Mouse (Mus musculus): ENCODE results near the gene Mapk9. TPM values are rescaled to one million over a fixed set of nuclear protein-coding genes. Genes with fewer than 3 reads are reported as not detected.
A peak's percentile ranks its signal among the peaks of the same experiment; 100 is the strongest.
"Not testable (repeated sequence)": the region's sequence is repeated elsewhere in the genome, so short reads cannot be mapped to it uniquely, and the experiment has no call there.

Mapk9 gene
- 41.8 and 43.2 TPM in 2 replicates for polyA plus RNA-seq (2016; fragmentation: Nextera tagmentation; extraction: Ambion mirVana)

GRCm38 (mm10) chr11:49846401-49847070, at the start of gene Mapk9:
Gene Mapk9, plus strand, starts transcription at chr11:49846751.
- peak; percentile 99 for ATAC-seq (ENCODE audit: low FRiP score)
- Histone ChIP-seq H3K9ac (peak within 1 kb of the TSS; percentile 92), H3K4me2 (peak within 1 kb of the TSS; percentile 91), H3K9me3 (no peaks in the 10 kb centered on the region), H3K4me1 (peaks cover 22% of the 10 kb centered on the region), H3K27ac (peak within 1 kb of the TSS; percentile 79), H3K36me3 (replicated peaks) (no peaks in the 10 kb centered on the region), H3K4me3 (replicated peaks) (peak within 1 kb of the TSS; percentile 91), H3K27me3 (no peaks in the 10 kb centered on the region)
- WGBS, result 0% methylated on average over 53 of the region's 68 CpGs

GRCm38 (mm10) chr11:49798931-49799330, 47.6 kb upstream of the Mapk9 start:
- WGBS, result 86% methylated on average over 6 of the region's 6 CpGs
- Histone ChIP-seq H3K27me3 (peaks cover 10% of the 10 kb centered on the region; the same call in 1 of the 2 replicates), H3K27ac (no peak overlapping the region), H3K4me2 (no peak overlapping the region), H3K4me1 (peaks cover 10% of the 10 kb centered on the region), H3K36me3 (replicated peaks) (no peaks in the 10 kb centered on the region), H3K9ac (no peak overlapping the region), H3K4me3 (replicated peaks) (no peak overlapping the region), H3K9me3 (no peaks in the 10 kb centered on the region)
- ATAC-seq (ENCODE audit: low FRiP score), result no peak

GRCm38 (mm10) chr11:49801516-49801915, 45.0 kb upstream of the Mapk9 start:
- H3K9me3 ChIP-seq, result no peaks in the 10 kb centered on the region
- H3K36me3 ChIP-seq (replicated peaks), result no peaks in the 10 kb centered on the region
- ATAC-seq (ENCODE audit: low FRiP score), result no peak
- no peak overlapping the region for H3K4me3 ChIP-seq (replicated peaks)
- H3K4me2 ChIP-seq, result no peak overlapping the region
- no peak overlapping the region for H3K27ac ChIP-seq
- 84% methylated on average over 4 of the region's 4 CpGs for WGBS
- H3K4me1 ChIP-seq, result no peaks in the 10 kb centered on the region
- H3K9ac ChIP-seq, result no peak overlapping the region
- H3K27me3 ChIP-seq, result no peaks in the 10 kb centered on the region

- Histone ChIP-seq H3K36me3 (replicated peaks) (no peaks in the 10 kb centered on the region), H3K4me1 (no peaks in the 10 kb centered on the region), H3K27ac (no peak overlapping the region), H3K27me3 (no peaks in the 10 kb centered on the region), H3K4me3 (replicated peaks) (no peak overlapping the region), H3K4me2 (no peak overlapping the region), H3K9me3 (no peaks in the 10 kb centered on the region), H3K9ac (no peak overlapping the region)
- ATAC-seq (ENCODE audit: low FRiP score), result no peak
- WGBS, result 94% methylated on average over 4 of the region's 4 CpGs
Measured at GRCm38 (mm10) chr11:49803801-49804200, 42.8 kb upstream of the Mapk9 start.

- Histone ChIP-seq H3K27ac (no peak overlapping the region), H3K9ac (no peak overlapping the region), H3K9me3 (no peaks in the 10 kb centered on the region)
Measured at GRCm38 (mm10) chr11:49806218-49806617, 40.3 kb upstream of the Mapk9 start.

GRCm38 (mm10) chr11:49808946-49809345, 37.6 kb upstream of the Mapk9 start:
- H3K9ac ChIP-seq, result no peak overlapping the region
- 92% methylated on average over 9 of the region's 9 CpGs for WGBS
- no peak overlapping the region for H3K27ac ChIP-seq
- no peaks in the 10 kb centered on the region for H3K9me3 ChIP-seq
- no peak for ATAC-seq (ENCODE audit: low FRiP score)
- no peaks in the 10 kb centered on the region; the same call in 1 of the 2 replicates for H3K36me3 ChIP-seq (replicated peaks)
- no peaks in the 10 kb centered on the region for H3K4me1 ChIP-seq
- H3K4me2 ChIP-seq, result no peak overlapping the region
- no peak overlapping the region for H3K4me3 ChIP-seq (replicated peaks)
- H3K27me3 ChIP-seq, result no peaks in the 10 kb centered on the region

More at GRCm38 (mm10) chr11:49806218-49806617, 40.3 kb upstream of the Mapk9 start:
- Histone ChIP-seq H3K4me2 (no peak overlapping the region), H3K4me1 (no peaks in the 10 kb centered on the region), H3K36me3 (replicated peaks) (no peaks in the 10 kb centered on the region; the same call in 1 of the 2 replicates), H3K4me3 (replicated peaks) (no peak overlapping the region), H3K27me3 (no peaks in the 10 kb centered on the region)
- no peak for ATAC-seq (ENCODE audit: low FRiP score)
- 15% methylated on average over 3 of the region's 3 CpGs for WGBS

GRCm38 (mm10) chr11:49810696-49811095, 35.9 kb upstream of the Mapk9 start:
- not testable (repeated sequence) for H3K4me3 ChIP-seq (replicated peaks); H3K36me3 ChIP-seq (replicated peaks); H3K4me1 ChIP-seq; H3K27me3 ChIP-seq; H3K9ac ChIP-seq; H3K4me2 ChIP-seq; H3K9me3 ChIP-seq; H3K27ac ChIP-seq; ATAC-seq (ENCODE audit: low FRiP score)
- WGBS, result 88% methylated on average over 7 of the region's 7 CpGs

- Histone ChIP-seq H3K9me3 (no peaks in the 10 kb centered on the region), H3K4me3 (replicated peaks) (no peak overlapping the region), H3K4me2 (no peak overlapping the region), H3K4me1 (no peaks in the 10 kb centered on the region), H3K27me3 (no peaks in the 10 kb centered on the region), H3K36me3 (replicated peaks) (no peaks in the 10 kb centered on the region; the same call in 1 of the 2 replicates), H3K27ac (no peak overlapping the region), H3K9ac (no peak overlapping the region)
- WGBS, result 92% methylated on average over 8 of the region's 8 CpGs
- ATAC-seq (ENCODE audit: low FRiP score), result no peak
Measured at GRCm38 (mm10) chr11:49811099-49811541, 35.4 kb upstream of the Mapk9 start.

- Histone ChIP-seq H3K27me3 (no peaks in the 10 kb centered on the region), H3K4me1 (no peaks in the 10 kb centered on the region), H3K4me3 (replicated peaks) (no peak overlapping the region), H3K27ac (no peak overlapping the region), H3K4me2 (no peak overlapping the region), H3K9me3 (no peaks in the 10 kb centered on the region), H3K36me3 (replicated peaks) (no peaks in the 10 kb centered on the region; the same call in 1 of the 2 replicates), H3K9ac (no peak overlapping the region)
- 91% methylated on average over 8 of the region's 8 CpGs for WGBS
- ATAC-seq (ENCODE audit: low FRiP score), result no peak
Measured at GRCm38 (mm10) chr11:49811879-49812278, 34.7 kb upstream of the Mapk9 start.

- Histone ChIP-seq H3K27ac (no peak overlapping the region), H3K27me3 (no peaks in the 10 kb centered on the region), H3K36me3 (replicated peaks) (peaks cover 9% of the 10 kb centered on the region; the same call in 1 of the 2 replicates), H3K9ac (no peak overlapping the region), H3K4me2 (no peak overlapping the region), H3K4me3 (replicated peaks) (no peak overlapping the region), H3K9me3 (no peaks in the 10 kb centered on the region), H3K4me1 (no peaks in the 10 kb centered on the region)
- 84% methylated on average over 15 of the region's 15 CpGs for WGBS
- ATAC-seq (ENCODE audit: low FRiP score), result no peak
Measured at GRCm38 (mm10) chr11:49818869-49819566, 27.5 kb upstream of the Mapk9 start.

- 87% methylated on average over 7 of the region's 7 CpGs for WGBS
- Histone ChIP-seq H3K4me2 (no peak overlapping the region), H3K9me3 (no peaks in the 10 kb centered on the region), H3K9ac (no peak overlapping the region), H3K27me3 (no peaks in the 10 kb centered on the region), H3K36me3 (replicated peaks) (peaks cover 16% of the 10 kb centered on the region; the same call in 1 of the 2 replicates), H3K4me1 (no peaks in the 10 kb centered on the region), H3K27ac (no peak overlapping the region), H3K4me3 (replicated peaks) (no peak overlapping the region)
- no peak for ATAC-seq (ENCODE audit: low FRiP score)
Measured at GRCm38 (mm10) chr11:49819676-49820075, 26.9 kb upstream of the Mapk9 start.

- no peaks in the 10 kb centered on the region for H3K9me3 ChIP-seq
- H3K27me3 ChIP-seq, result no peaks in the 10 kb centered on the region
- no peak overlapping the region for H3K27ac ChIP-seq
- no peaks in the 10 kb centered on the region for H3K4me1 ChIP-seq
- ATAC-seq (ENCODE audit: low FRiP score), result no peak
- no peak overlapping the region for H3K4me2 ChIP-seq
- peaks cover 19% of the 10 kb centered on the region; the same call in 1 of the 2 replicates for H3K36me3 ChIP-seq (replicated peaks)
- 95% methylated on average over 2 of the region's 2 CpGs for WGBS
- no peak overlapping the region for H3K9ac ChIP-seq
- no peak overlapping the region for H3K4me3 ChIP-seq (replicated peaks)
Measured at GRCm38 (mm10) chr11:49820928-49821327, 25.6 kb upstream of the Mapk9 start.

All from forebrain, embryonic 12.5 days (tissue).